Mouse (Mus musculus): ENCODE measurements around the gene Nos1ap. TPM values are rescaled to one million over a fixed set of nuclear protein-coding genes. Genes with fewer than 3 reads are reported as not detected.

The Nos1ap gene
- polyA plus RNA-seq (2017; shearing (Covaris generic)) = 1.3 TPM

DNA sequence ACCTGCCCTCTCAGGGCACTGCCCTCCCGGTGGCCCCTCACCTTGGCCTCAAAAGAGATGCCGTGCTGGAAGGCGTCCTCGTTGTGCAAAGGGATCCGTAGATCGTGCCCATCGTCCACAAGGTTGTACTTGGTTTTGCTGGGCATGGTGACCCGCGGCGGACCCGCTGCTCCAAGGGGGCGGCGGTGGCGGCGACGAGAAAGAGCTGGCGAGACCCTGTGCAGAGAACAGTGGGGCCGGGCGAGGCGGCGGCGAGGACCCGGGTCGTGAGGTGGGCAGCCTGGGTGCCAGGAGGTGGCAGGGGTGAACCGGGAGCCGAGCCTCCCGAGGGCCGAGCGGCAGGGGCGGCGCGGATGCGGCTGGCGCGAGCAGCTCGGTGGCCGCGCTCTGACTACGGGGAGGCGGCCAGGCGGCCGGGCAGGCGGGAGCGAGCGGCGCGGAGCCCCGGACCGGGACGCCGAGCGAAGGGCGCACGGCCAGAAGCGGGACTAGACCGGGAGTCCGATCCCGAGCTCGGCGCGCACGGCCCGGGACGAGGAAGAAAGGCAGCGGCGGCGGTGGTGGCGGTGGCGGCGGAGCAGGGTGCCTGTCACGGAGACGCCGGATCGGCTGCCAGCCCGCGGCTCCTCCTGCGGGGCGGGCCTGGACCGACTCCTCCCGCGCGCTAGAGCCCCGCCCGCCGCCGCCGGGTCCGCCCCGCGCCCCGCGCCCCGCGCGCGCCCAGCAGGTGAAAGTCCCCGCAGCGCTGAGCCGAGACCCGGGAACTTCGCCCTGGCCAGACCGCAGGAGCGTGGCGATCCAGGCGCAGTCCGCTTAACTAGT, at the start of gene Nos1ap:
TSS of gene Nos1ap (minus strand) at position 643 of the 822 bp plus-strand sequence.

DNA sequence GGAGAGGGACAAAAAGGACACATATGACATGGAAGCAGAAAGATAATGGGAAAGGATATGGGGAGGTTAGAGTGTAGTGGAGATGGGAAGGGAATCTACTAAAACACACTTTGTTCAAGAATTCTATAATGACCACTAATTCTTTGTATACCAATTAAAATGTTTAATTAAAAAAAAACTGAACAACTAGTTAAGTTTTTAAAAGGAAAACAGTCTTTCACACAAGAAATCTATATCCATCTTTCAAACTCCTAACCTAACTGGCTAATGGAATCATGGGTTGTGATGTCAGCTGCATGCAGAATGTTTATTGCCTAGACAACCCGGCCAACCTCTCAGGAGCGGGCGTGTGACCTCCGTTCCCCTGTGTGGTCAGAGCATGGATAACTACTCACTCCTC, 281.2 kb downstream of the Nos1ap start, which contains the start of gene Spata46:
TSS of gene Spata46 (plus strand) at position 301 of the 400 bp plus-strand sequence.

DNA sequence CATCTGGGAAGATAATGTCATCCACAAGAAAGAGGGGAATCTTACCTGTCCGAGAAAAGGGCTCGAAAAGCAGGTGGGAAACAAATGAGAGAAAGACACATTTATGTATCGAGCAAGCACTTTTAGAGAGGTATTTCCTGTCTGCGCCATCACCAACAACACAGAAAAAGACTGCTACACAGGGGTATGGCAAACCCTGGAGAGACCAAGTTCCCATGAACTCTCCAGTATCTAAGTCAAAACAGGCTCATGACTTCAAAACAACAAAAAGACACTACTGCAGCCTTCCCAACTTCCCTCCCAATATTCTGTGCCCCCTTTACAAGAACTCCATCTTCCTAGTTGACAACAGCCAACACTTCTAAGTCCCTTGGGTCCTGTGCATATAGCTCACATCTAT, 283.4 kb downstream of the Nos1ap start, which contains the start of gene Gm7694:
TSS of gene Gm7694 (minus strand) at position 101 of the 400 bp plus-strand sequence.

DNA sequence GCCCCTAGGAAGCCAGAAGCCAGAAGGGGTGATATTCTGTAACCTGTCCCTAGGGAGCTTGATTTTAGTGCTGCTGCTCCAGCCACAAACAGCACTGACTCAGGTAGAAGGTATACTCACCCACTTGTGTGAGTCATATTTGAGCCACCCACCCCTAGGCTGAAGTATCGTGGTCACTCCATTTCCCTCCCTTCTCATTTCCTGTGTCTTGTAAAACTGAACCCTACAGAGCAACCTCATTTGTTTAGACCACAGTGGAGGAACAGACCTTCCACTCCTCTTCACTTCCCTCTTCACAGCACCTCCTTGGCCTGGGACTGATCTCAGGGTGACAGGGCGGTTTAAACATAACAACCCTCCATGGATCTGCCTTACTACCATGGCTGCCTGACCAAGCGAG, 312.6 kb downstream of the Nos1ap start, which contains the start of gene Sh2d1b1:
TSS of gene Sh2d1b1 (plus strand) at position 305 of the 400 bp plus-strand sequence.

Other genes with a start within 250 kb of the Nos1ap start
- 0.44 TPM for gene Olfml2b, start 54.7 kb upstream of the Nos1ap start, polyA plus RNA-seq (2017; shearing (Covaris generic))